Mouse (Mus musculus) kidney, embryonic 16.5 days (tissue): ENCODE data around the gene Palld. TPM values are rescaled to one million over a fixed set of nuclear protein-coding genes. Genes with fewer than 3 reads are reported as not detected.
A peak's percentile ranks its signal among the peaks of the same experiment; 100 is the strongest.

ENCODE experiments used
- ATAC-seq: fragments of 200-750 bp; cut with Nextera tagmentation; 2 replicates; pipeline ENCODE4 v1.8.0; 2017; ENCODE audit warnings: moderate TSS enrichment; ENCODE audit not compliant: low FRiP score, low TSS enrichment
- H3K27ac ChIP-seq: fragments of 300-500 bp; sonication (generic); 2 replicates; pipeline ENCODE4 v1.5.1; 2014; ENCODE audit warnings: low read length
- H3K27me3 ChIP-seq: fragments of 300-500 bp; sonication (generic); 2 replicates; pipeline ENCODE4 v1.6.1; 2014; ENCODE audit warnings: low read length, control low read depth, mixed read lengths; ENCODE audit not compliant: insufficient read depth
- H3K36me3 ChIP-seq: fragments of 300-500 bp; sonication (generic); 2 replicates; pipeline ENCODE4 v1.6.1; 2014; ENCODE audit warnings: low read length, control low read depth, mixed read lengths; ENCODE audit not compliant: insufficient read depth
- H3K4me1 ChIP-seq: fragments of 300-500 bp; sonication (generic); 2 replicates; pipeline ENCODE4 v1.6.1; 2014; ENCODE audit warnings: low read length, control low read depth, mixed read lengths; ENCODE audit not compliant: insufficient read depth
- H3K4me2 ChIP-seq: fragments of 300-500 bp; sonication (generic); replicated peaks from 2 replicates; pipeline ENCODE4 v1.6.1; 2014; ENCODE audit warnings: low read depth, low read length
- H3K4me3 ChIP-seq: fragments of 300-500 bp; sonication (generic); 2 replicates; pipeline ENCODE4 v1.5.1; 2014; ENCODE audit warnings: mild to moderate bottlenecking, low read length
- H3K9ac ChIP-seq: fragments of 300-500 bp; sonication (generic); replicated peaks from 2 replicates; pipeline ENCODE4 v1.6.1; 2014; ENCODE audit warnings: low read length
- H3K9me3 ChIP-seq: fragments of 300-500 bp; sonication (generic); 2 replicates; pipeline ENCODE4 v1.6.1; 2016; ENCODE audit warnings: low read length, control low read depth
- WGBS: fragments of 180-500 bp; shearing (Covaris S2); extraction: QIAGEN DNeasy Blood & Tissue Kit; methylation state at CpG from one replicate; pipeline ENCODE4 v1.1.7; 2014; 5-methylcytosine and 5-hydroxymethylcytosine counted together
- polyA plus RNA-seq: library from polyadenylated mRNA; unstranded; fragments of >200 nt; fragmentation: Nextera tagmentation; extraction: Ambion mirVana; gene quantifications from 2 replicates; pipeline ENCODE4 v1.2.1, GENCODE M21; 2015

Palld gene
- polyA plus RNA-seq, 1 experiment from 2014 or later, result 71.8 TPM

GRCm38 (mm10) chr8:61579831-61580230 lies 322.7 kb downstream of the Palld start:
- H3K4me1 ChIP-seq, result peaks cover 5% of the 10 kb centered on the region; the same call in 1 of the 2 replicates
- peaks cover 7% of the 10 kb centered on the region; the same call in 1 of the 2 replicates for H3K36me3 ChIP-seq
- no peak overlapping the region for H3K4me3 ChIP-seq
- 70% methylated on average over 4 of the region's 4 CpGs for WGBS
- no peaks in the 10 kb centered on the region for H3K9me3 ChIP-seq
- H3K4me2 ChIP-seq, result no peak overlapping the region
- H3K27ac ChIP-seq, result no peak overlapping the region
- no peak overlapping the region for H3K9ac ChIP-seq
- H3K27me3 ChIP-seq, result no peaks in the 10 kb centered on the region
- no peak for ATAC-seq

GRCm38 (mm10) chr8:61578754-61579153 lies 323.7 kb downstream of the Palld start:
- 80% methylated on average over 6 of the region's 6 CpGs for WGBS
- ATAC-seq, result no peak
- Histone ChIP-seq H3K9me3 (no peaks in the 10 kb centered on the region), H3K4me3 (no peak overlapping the region), H3K4me2 (no peak overlapping the region), H3K9ac (no peak overlapping the region), H3K36me3 (peaks cover 7% of the 10 kb centered on the region; the same call in 1 of the 2 replicates), H3K27ac (no peak overlapping the region), H3K4me1 (peaks cover 9% of the 10 kb centered on the region; the same call in 1 of the 2 replicates), H3K27me3 (no peaks in the 10 kb centered on the region)

GRCm38 (mm10) chr8:61575096-61575653 lies 327.3 kb downstream of the Palld start:
- no peaks in the 10 kb centered on the region for H3K27me3 ChIP-seq
- H3K36me3 ChIP-seq, result 0 out of 2 replicates have a peak, but pooled peaks cover 3% of the 10 kb centered on the region
- H3K4me1 ChIP-seq, result peaks cover 13% of the 10 kb centered on the region
- no peak overlapping the region for H3K4me2 ChIP-seq
- no peak overlapping the region for H3K27ac ChIP-seq
- no peaks in the 10 kb centered on the region for H3K9me3 ChIP-seq
- H3K9ac ChIP-seq, result no peak overlapping the region
- 42% methylated on average over 4 of the region's 4 CpGs for WGBS
- H3K4me3 ChIP-seq, result no peak overlapping the region
- no peak for ATAC-seq

DNA sequence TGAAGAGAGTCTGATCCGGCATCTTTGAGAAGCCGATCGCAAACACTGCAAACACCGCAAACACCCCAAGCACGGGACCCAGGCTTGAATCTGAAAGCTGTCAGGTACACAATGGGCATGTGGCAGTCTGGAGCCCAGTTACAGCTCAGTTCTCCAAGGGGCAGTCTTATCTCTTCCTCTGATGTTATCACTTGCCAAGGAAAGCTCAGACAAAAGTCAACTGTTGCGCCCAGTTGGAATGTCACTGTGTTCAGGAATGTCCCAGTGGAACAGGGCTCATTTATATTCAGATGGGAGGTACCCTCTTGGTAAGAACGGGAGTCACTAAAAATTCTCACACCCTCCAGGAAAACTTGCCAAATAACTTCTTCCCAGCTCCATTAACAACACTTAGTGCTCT lies 328.0 kb downstream of the Palld start:
- Histone ChIP-seq H3K27ac (no peak overlapping the region), H3K9me3 (no peaks in the 10 kb centered on the region), H3K9ac (no peak overlapping the region), H3K27me3 (no peaks in the 10 kb centered on the region), H3K4me2 (no peak overlapping the region), H3K36me3 (0 out of 2 replicates have a peak, but pooled peaks cover under 1% of the 10 kb centered on the region), H3K4me3 (no peak overlapping the region), H3K4me1 (peaks cover 13% of the 10 kb centered on the region)
- WGBS, result 78% methylated on average over 7 of the region's 7 CpGs
- ATAC-seq, result peak; percentile 39; the same call in 1 of the 2 replicates

DNA sequence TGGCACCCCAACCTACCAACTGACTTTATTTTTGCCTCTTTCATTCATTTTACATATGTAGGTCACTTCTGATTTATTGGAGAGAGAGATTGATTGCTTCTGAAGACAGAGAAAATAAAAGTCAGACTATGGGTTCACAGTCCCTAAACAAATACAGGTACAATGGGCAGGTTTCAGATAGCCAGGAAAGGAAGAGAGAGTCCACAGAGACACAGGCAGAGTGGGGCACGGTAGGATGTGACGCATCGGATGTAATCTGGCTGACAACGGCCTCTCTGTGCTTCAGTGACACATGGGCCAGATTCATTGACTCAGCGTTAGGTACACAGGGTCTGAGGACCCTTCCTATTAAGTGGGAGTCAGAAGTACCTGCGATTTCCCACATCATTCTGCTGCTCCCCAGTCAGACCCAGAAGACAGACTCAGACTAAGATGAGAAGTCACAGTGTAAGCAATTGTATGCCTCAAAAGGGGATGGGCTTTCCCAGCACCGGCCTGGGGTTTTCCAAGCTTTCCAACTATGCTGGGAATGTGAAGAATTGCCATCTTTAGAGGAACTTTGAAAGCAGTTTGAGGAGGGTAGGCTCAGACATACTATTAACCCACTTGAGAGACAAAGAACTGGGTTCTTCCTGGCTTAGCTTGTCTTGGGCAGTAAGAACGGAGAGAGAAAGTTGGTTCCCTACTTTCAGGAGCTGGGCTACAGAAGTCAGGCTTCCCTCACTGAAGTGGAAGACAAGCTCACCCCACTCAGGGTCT lies 329.1 kb downstream of the Palld start:
- peaks cover 13% of the 10 kb centered on the region for H3K4me1 ChIP-seq
- no peaks in the 10 kb centered on the region for H3K36me3 ChIP-seq
- WGBS, result 66% methylated on average over 8 of the region's 8 CpGs
- no peak overlapping the region for H3K27ac ChIP-seq
- H3K4me2 ChIP-seq, result no peak overlapping the region
- ATAC-seq, result no peak
- no peaks in the 10 kb centered on the region for H3K27me3 ChIP-seq
- H3K9me3 ChIP-seq, result no peaks in the 10 kb centered on the region
- H3K4me3 ChIP-seq, result no peak overlapping the region
- no peak overlapping the region for H3K9ac ChIP-seq

- no peak overlapping the region for H3K27ac ChIP-seq
- WGBS, result 79% methylated on average over 6 of the region's 6 CpGs
- peaks cover 13% of the 10 kb centered on the region for H3K4me1 ChIP-seq
- no peak for ATAC-seq
- no peak overlapping the region for H3K9ac ChIP-seq
- no peak overlapping the region for H3K4me3 ChIP-seq
- H3K36me3 ChIP-seq, result no peaks in the 10 kb centered on the region
- no peak overlapping the region for H3K4me2 ChIP-seq
- no peaks in the 10 kb centered on the region for H3K27me3 ChIP-seq
- no peaks in the 10 kb centered on the region for H3K9me3 ChIP-seq
Measured at GRCm38 (mm10) chr8:61572697-61573096, 329.8 kb downstream of the Palld start.

- no peak overlapping the region for H3K4me3 ChIP-seq
- 88% methylated on average over 2 of the region's 2 CpGs for WGBS
- H3K9me3 ChIP-seq, result no peaks in the 10 kb centered on the region
- H3K4me1 ChIP-seq, result peaks cover 13% of the 10 kb centered on the region
- no peaks in the 10 kb centered on the region for H3K36me3 ChIP-seq
- no peaks in the 10 kb centered on the region for H3K27me3 ChIP-seq
- no peak for ATAC-seq
- H3K4me2 ChIP-seq, result no peak overlapping the region
- H3K9ac ChIP-seq, result no peak overlapping the region
- no peak overlapping the region for H3K27ac ChIP-seq
Measured at GRCm38 (mm10) chr8:61570637-61571036, 331.9 kb downstream of the Palld start.

- 76% methylated on average over 4 of the region's 4 CpGs for WGBS
- Histone ChIP-seq H3K9ac (no peak overlapping the region), H3K4me1 (peaks cover 8% of the 10 kb centered on the region), H3K4me2 (no peak overlapping the region), H3K9me3 (no peaks in the 10 kb centered on the region), H3K36me3 (no peaks in the 10 kb centered on the region), H3K4me3 (no peak overlapping the region), H3K27ac (no peak overlapping the region), H3K27me3 (no peaks in the 10 kb centered on the region)
- no peak for ATAC-seq
Measured at GRCm38 (mm10) chr8:61569721-61570120, 332.8 kb downstream of the Palld start.

DNA sequence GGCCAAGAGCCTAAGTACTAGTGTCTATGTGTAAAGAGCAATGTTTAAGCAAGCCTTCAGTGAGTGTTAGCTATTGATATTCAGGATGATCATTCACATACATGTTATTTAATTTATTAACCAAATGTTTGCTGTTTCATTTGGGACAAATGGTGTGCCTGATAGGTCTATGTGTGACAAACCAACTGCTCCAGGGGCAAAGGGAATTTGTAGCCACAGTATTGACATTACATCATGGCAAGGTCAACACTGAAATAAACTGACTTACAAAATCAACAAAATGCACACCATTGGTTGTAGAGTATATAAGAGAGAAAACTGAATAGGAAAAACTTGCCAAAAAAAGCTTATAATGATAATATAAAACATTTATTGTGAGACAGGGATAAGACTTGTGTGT lies 333.3 kb downstream of the Palld start:
- H3K4me1 ChIP-seq, result peaks cover 5% of the 10 kb centered on the region; the same call in 1 of the 2 replicates

DNA sequence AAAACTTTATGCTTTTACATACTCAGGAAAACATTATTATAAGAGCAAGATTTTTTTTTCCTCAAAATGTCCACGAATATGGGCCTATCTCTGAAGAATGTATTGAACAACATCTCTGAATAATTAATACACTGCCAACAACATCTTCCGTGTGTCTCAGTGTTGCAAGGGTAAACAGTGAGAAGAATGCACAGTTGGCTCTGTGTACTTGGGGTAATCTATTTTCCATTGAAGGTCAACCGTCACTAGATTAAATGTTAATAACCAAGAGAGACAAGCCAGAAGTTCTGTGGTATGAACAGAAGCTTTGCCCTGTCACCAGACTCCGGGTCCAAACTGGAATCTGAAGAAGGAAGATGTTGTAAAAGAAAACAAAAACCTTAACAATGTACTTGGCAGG lies 339.1 kb downstream of the Palld start:
- peaks cover 14% of the 10 kb centered on the region; the same call in 1 of the 2 replicates for H3K4me1 ChIP-seq
- H3K9me3 ChIP-seq, result no peaks in the 10 kb centered on the region
- H3K4me2 ChIP-seq, result no peak overlapping the region
- no peak overlapping the region for H3K27ac ChIP-seq
- H3K9ac ChIP-seq, result no peak overlapping the region
- no peak for ATAC-seq
- no peak overlapping the region for H3K4me3 ChIP-seq
- no peaks in the 10 kb centered on the region for H3K27me3 ChIP-seq
- WGBS, result 68% methylated on average over 4 of the region's 4 CpGs
- H3K36me3 ChIP-seq, result no peaks in the 10 kb centered on the region

More for the DNA sequence above, 333.3 kb downstream of the Palld start:
- no peak overlapping the region for H3K4me2 ChIP-seq
- no peak overlapping the region for H3K4me3 ChIP-seq
- H3K27me3 ChIP-seq, result no peaks in the 10 kb centered on the region
- H3K27ac ChIP-seq, result no peak overlapping the region
- no peak overlapping the region for H3K9ac ChIP-seq
- no peak for ATAC-seq
- H3K9me3 ChIP-seq, result no peaks in the 10 kb centered on the region
- no peaks in the 10 kb centered on the region for H3K36me3 ChIP-seq
